Mouse (Mus musculus) kidney, postnatal 14 days (tissue): ENCODE results near the gene Mfn1.
A peak's percentile ranks its signal among the peaks of the same experiment; 100 is the strongest.

Experiments
- DNase-seq: peaks from one replicate; pipeline ENCODE4 v3.0.0; 2022; ENCODE audit warnings: mixed read lengths

The Mfn1 gene

GRCm38 (mm10) chr3:32510375-32511190 lies 18.7 kb upstream of the Mfn1 start:
- DNase-seq = peak; percentile 97

GRCm38 (mm10) chr3:32511191-32511550 lies 18.1 kb upstream of the Mfn1 start:
- peak; percentile 34 for DNase-seq

- no peak for DNase-seq
These were observed 16.5 kb upstream of the Mfn1 start for GRCm38 (mm10) chr3:32512686-32513284.

GRCm38 (mm10) chr3:32513528-32513927 lies 15.7 kb upstream of the Mfn1 start:
- DNase-seq = no peak

GRCm38 (mm10) chr3:32527181-32527580 lies 2.1 kb upstream of the Mfn1 start:
- no peak for DNase-seq

GRCm38 (mm10) chr3:32530041-32530440 lies 776 bp downstream of the Mfn1 start:
- no peak for DNase-seq

- DNase-seq = no peak
These were observed 6.4 kb downstream of the Mfn1 start for GRCm38 (mm10) chr3:32535692-32536091.

- DNase-seq = peak; percentile 87
These were observed 8.3 kb downstream of the Mfn1 start for GRCm38 (mm10) chr3:32537556-32537955.

- DNase-seq = no peak
These were observed 8.8 kb downstream of the Mfn1 start for GRCm38 (mm10) chr3:32538091-32538490.

- no peak for DNase-seq
These were observed 23.8 kb downstream of the Mfn1 start for GRCm38 (mm10) chr3:32553061-32553460.

GRCm38 (mm10) chr3:32563401-32563800 lies 34.1 kb downstream of the Mfn1 start:
- DNase-seq = no peak

- no peak for DNase-seq
These were observed 43.8 kb downstream of the Mfn1 start for GRCm38 (mm10) chr3:32573086-32573485.

- peak; percentile 16 for DNase-seq
These were observed 44.6 kb downstream of the Mfn1 start for GRCm38 (mm10) chr3:32573881-32574280.

GRCm38 (mm10) chr3:32575151-32575550 lies 45.9 kb downstream of the Mfn1 start:
- DNase-seq = peak; percentile 76

GRCm38 (mm10) chr3:32578772-32579171 lies 49.5 kb downstream of the Mfn1 start:
- DNase-seq = no peak

- DNase-seq = no peak
These were observed 51.5 kb downstream of the Mfn1 start for GRCm38 (mm10) chr3:32580738-32581137.

GRCm38 (mm10) chr3:32581911-32582310 lies 52.6 kb downstream of the Mfn1 start:
- DNase-seq = no peak

- no peak for DNase-seq
These were observed 54.2 kb downstream of the Mfn1 start for GRCm38 (mm10) chr3:32583489-32583888.

- DNase-seq = no peak
These were observed 57.0 kb downstream of the Mfn1 start for GRCm38 (mm10) chr3:32586274-32586673.

- DNase-seq = no peak
These were observed 65.8 kb downstream of the Mfn1 start for GRCm38 (mm10) chr3:32595080-32595479.

- no peak for DNase-seq
These were observed 70.1 kb downstream of the Mfn1 start for GRCm38 (mm10) chr3:32599328-32599727.

GRCm38 (mm10) chr3:32601055-32601454 lies 71.8 kb downstream of the Mfn1 start:
- DNase-seq = no peak

GRCm38 (mm10) chr3:32609233-32609632 lies 80.0 kb downstream of the Mfn1 start:
- DNase-seq = no peak

GRCm38 (mm10) chr3:32610560-32610959 lies 81.3 kb downstream of the Mfn1 start:
- DNase-seq = peak; percentile 76
